8 mouse cellular contexts compared by ENCODE assay signal in the genomic region with DNA sequence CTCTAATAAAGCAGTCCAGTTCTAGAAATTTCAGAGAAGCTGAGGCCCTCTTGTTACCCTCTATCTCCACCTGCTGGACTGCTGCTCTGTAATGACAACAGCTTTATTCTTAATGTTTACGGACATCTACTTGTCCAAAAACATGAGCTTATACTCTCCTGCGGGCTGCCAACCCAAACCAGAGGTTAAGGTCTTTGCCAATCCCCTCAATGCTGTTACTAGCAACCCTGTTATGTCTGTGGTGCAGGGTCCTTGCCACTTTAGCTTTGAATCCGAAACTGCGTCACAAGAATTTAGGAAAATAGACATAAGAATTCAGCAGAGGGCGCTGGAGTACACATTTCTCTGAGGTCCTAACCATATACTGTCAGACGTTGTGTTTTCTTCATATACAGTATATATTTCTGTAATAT. TPM values are rescaled to one million over a fixed set of nuclear protein-coding genes. Genes with fewer than 3 reads are reported as not detected.
DNase-seq lines count a peak whose midpoint lies in the region; TF ChIP-seq lines count a peak whose summit lies in the region.

No protein-coding gene starts in this region.

- 11% methylated on average over 6 of the region's 6 CpGs for WGBS in heart, adult 2 months

- peak; percentile 74 for TF ChIP-seq CTCF in heart, adult 2 months (IDR thresholded peaks at IDR 0.05)

- H3K27ac ChIP-seq in heart, adult 2 months = peak overlapping the region; percentile 81

- H3K79me2 ChIP-seq in heart, adult 2 months (replicated peaks; ENCODE audit: control insufficient read depth, insufficient read depth, low read length) = no peaks in the 10 kb centered on the region

- no peaks in the 10 kb centered on the region for H3K36me3 ChIP-seq in heart, adult 2 months (ENCODE audit: control insufficient read depth, insufficient read depth, low read length)

- peak overlapping the region; percentile 94 for H3K9ac ChIP-seq in heart, adult 2 months (ENCODE audit: low read depth, low read length)

- H3K4me3 ChIP-seq in heart, adult 2 months = peak overlapping the region; percentile 52

- intact Hi-C loops in heart, adult 2 months (cut with DNase I) = loop anchor here (1.0 to 10.0 kb wide), 3 partner anchors 54 to 1183 kb away; a partner anchor contains a TSS
- intact Hi-C loops in left cerebral cortex, postnatal 36 days (cut with DNase I) = loop anchor here (1.0 to 5.0 kb wide), 2 partner anchors 530 to 1186 kb away; no protein-coding TSS in a partner anchor

- TF ChIP-seq EP300 in heart, adult 2 months (IDR thresholded peaks at IDR 0.05; ENCODE audit: insufficient read depth, low read depth, low read length) = no peak

- peak; percentile 80 for DNase-seq in 3T3-L1 (ENCODE audit: low read depth, low spot score)
- DNase-seq in adrenal gland, adult 8-10 months = peak; percentile 4
- DNase-seq in embryo, embryonic 9.5 days (ENCODE audit: extremely low spot score) = peak; percentile 31
- peak; percentile 43 to 49 for DNase-seq in heart, adult 2 months
- peak; percentile 60 for DNase-seq in kidney, adult 18-20 months
- peak; percentile 20 to 32 for DNase-seq in left cerebral cortex, postnatal 36 days (ENCODE audit: low spot score in 2 of 2)
- DNase-seq in mesoderm, embryonic 11.5 days (ENCODE audit: low read depth, low spot score) = peak; percentile 54
- DNase-seq in right cerebral cortex, postnatal 4 days = peak; percentile 39

- H3K27me3 ChIP-seq in heart, adult 2 months (ENCODE audit: control insufficient read depth, insufficient read depth, low read length) = no peaks in the 10 kb centered on the region

- no peaks in the 10 kb centered on the region for H3K4me1 ChIP-seq in heart, adult 2 months (ENCODE audit: control insufficient read depth, insufficient read depth, low read length)

- TF ChIP-seq POLR2A in heart, adult 2 months (IDR thresholded peaks at IDR 0.05; ENCODE audit: insufficient read depth, low read depth, low read length) = no peak

RNA-seq across cellular contexts. Expression of a gene that starts 54.4 kb away (rescaled TPM):
- total RNA-seq in adrenal gland, adult 8-10 months (2022) = 1 to 10 TPM; 2.4 to 5.3 (median 3.8) TPM
- total RNA-seq in heart, adult 2 months (2021) = 1 to 10 TPM; 2.0 to 2.8 TPM
- polyA plus RNA-seq in heart, adult 2 months (2012; rRNA removed) = 0.78 and 2.6 TPM in 2 replicates
- total RNA-seq in left cerebral cortex, postnatal 36 days (2021) = under 1 TPM in 1 of 2 experiments, not detected in 1; 0.12 TPM

Comparison
In these comparisons a context has a peak if more than half of its experiments do, and no peak if none do; other contexts are left out.
1. Peak in every context shown above with its lines: DNase-seq, H3K4me3 ChIP-seq and H3K27ac ChIP-seq.
2. DNase-seq: peak in every context shown above with its lines; median percentile 80 in 3T3-L1; 60 in kidney, adult 18-20 months; 54 in mesoderm, embryonic 11.5 days; 46 in heart, adult 2 months; 39 in right cerebral cortex, postnatal 4 days; 31 in embryo, embryonic 9.5 days; 26 in left cerebral cortex, postnatal 36 days; 4 in adrenal gland, adult 8-10 months.